Mouse (Mus musculus): ENCODE data around the gene Sprtn. TPM values are rescaled to one million over a fixed set of nuclear protein-coding genes. Genes with fewer than 3 reads are reported as not detected.

The Sprtn gene
- polyA plus RNA-seq, 1 experiment from 2014 or later: 7.2 TPM

DNA sequence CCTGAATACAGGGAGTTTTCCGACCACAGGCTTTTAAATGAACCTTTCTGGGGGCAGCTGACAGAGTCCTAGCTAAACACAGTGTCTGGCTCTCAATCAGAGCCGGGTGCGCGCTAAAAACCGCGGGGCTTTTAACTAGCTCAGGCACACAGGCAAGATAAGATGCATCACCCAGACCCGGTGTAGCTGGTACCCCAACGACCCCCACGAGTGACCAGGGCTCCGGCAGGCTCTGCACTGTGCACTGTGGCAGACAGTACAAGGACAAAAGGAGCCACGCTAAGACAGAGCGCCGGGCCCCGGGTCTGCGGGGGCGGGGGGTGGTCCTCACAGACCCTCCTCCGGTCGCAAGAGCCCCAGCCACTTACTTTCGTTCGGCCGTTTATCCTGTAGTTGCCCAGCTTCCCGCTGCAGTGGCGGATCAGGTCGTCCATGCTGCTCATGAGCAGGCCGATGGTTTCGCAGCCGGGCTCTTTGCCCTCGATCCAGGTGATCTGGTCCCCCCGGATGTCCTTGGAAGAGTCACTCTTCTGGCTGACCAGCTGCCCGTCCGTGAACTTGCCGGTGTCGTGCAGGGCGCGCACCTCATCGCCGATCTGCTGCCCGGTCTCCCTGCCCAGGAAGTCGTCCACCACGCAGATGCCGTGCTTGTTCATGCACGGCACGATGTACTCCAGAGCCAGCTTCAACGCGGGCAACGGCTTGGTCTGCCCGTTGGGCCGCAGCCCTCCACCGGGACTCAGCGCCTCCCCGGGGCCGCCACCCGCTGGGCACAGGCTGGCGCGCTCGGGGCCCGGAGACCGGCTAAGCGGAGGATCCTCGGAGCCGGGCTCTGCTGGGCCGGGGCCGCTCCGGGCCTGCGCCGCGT lies 50.4 kb downstream of the Sprtn start:
- H3K36me3 ChIP-seq: no peaks in the 10 kb centered on the region
- H3K9ac ChIP-seq: peak overlapping the region; percentile 97
- H3K4me1 ChIP-seq (replicated peaks): peaks cover 44% of the 10 kb centered on the region
- H3K4me2 ChIP-seq: peak overlapping the region; percentile 66
- H3K4me3 ChIP-seq: peak overlapping the region; percentile 91
- no peaks in the 10 kb centered on the region for H3K27me3 ChIP-seq
- peak overlapping the region; percentile 98 for H3K27ac ChIP-seq
- peak; percentile 21 for ATAC-seq (replicated peaks; ENCODE audit: insufficient number of reproducible peaks, insufficient read depth, low FRiP score, low read depth)
- WGBS: under 1% methylated on average over 64 of the region's 67 CpGs
- H3K9me3 ChIP-seq (replicated peaks): no peaks in the 10 kb centered on the region

DNA sequence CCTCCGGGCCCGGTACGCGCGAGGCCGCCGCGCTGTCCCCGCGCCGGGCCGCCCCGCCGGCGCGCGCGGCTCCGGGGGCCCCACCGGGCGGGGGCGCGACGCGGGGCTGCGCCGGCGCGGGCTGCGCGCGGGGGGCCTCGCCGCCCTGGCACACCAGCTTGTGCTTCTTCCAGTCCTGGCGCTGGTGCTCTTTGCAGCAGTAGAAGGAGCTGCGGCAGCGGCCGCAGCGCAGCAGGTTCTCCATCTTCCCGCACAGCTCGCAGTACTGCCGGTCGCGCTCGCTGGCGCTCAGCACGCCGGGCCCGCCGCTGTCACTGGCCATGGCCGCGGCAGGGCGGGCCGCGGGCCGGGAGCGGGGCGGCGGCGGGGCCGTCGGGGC lies 51.0 kb downstream of the Sprtn start:
- Histone ChIP-seq H3K9ac (peak overlapping the region; percentile 97), H3K4me2 (peak overlapping the region; percentile 66), H3K27ac (peak overlapping the region; percentile 98), H3K36me3 (no peaks in the 10 kb centered on the region), H3K4me1 (replicated peaks) (peaks cover 38% of the 10 kb centered on the region), H3K4me3 (peak overlapping the region; percentile 91), H3K27me3 (no peaks in the 10 kb centered on the region), H3K9me3 (replicated peaks) (no peaks in the 10 kb centered on the region)
- WGBS: 0% methylated on average over 18 of the region's 62 CpGs
- peak; percentile 29; the same call in 1 of the 2 replicates for ATAC-seq (replicated peaks; ENCODE audit: insufficient number of reproducible peaks, insufficient read depth, low FRiP score, low read depth)

DNA sequence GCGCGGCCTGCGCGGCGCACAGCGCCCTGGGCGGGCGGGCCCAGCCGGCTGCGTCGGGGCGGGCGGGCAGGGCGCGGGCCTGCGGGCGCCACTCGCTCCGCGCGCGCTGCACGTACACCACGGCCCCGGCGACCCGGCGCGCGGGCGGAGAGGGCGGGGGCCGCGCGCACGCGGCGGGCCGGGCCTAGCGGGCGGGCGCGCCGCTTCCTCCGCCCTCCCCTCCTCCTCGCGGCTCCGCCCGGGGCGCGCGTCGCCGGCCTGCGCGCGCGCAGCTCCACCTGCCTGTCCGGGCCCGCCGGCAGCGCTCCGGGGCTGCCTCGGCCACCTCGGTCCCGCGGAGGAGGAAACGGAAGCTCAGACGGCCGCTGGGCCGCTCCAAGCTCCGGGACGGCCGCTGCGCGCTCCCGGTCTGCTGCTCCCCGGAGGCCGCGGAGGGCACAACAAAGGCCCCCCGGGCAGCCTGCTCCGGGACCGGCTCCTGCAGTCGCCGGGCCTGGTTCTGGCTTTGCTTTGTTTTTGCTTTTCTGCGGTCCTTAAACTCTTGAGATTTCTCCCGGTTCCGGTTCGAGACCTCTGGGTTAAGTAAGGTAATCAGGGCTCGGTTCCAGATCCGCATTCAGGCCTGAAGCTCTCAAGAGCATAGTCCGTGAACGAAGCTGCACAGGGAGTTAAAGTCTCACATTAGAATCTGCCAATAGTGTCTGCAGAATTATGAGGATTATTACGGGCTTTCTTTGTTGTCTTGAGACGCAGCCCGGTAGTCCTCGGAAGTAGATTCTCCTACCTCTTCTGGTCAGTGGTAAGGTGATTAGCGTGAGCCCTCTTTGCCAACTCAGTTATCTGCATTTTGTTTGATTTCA lies 51.8 kb downstream of the Sprtn start, which contains the start of gene Egln1:
TSS of gene Egln1 (minus strand) at position 116 of the 860 bp plus-strand sequence.
- Histone ChIP-seq H3K36me3 (no peaks in the 10 kb centered on the region), H3K4me1 (replicated peaks) (peaks cover 35% of the 10 kb centered on the region), H3K27me3 (no peaks in the 10 kb centered on the region), H3K4me2 (peak within 1 kb of the TSS; percentile 66), H3K9ac (peak within 1 kb of the TSS; percentile 97), H3K27ac (peak within 1 kb of the TSS; percentile 98), H3K9me3 (replicated peaks) (no peaks in the 10 kb centered on the region), H3K4me3 (peak within 1 kb of the TSS; percentile 91)
- ATAC-seq (replicated peaks; ENCODE audit: insufficient number of reproducible peaks, insufficient read depth, low FRiP score, low read depth): peak; percentile 91
- under 1% methylated on average over 40 of the region's 98 CpGs for WGBS

DNA sequence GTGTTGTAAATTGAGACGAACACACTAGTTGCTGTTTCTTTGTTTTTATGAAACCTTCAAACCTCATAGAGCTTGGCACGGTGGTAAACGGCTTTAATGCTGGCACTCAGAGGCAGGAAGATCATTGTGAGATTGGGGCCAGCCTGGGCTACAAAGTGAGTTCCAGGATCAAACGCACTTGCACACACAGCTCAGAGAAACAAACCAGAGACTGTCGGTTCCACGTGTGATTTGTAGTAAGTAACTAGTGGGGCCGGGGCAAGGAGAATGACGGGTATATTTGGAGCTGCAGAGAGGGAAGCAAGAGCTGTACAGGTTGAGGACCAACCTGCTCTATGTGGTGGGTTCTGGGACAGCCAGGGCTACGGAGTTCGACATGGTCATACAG lies 52.4 kb downstream of the Sprtn start:
- peaks cover 29% of the 10 kb centered on the region for H3K4me1 ChIP-seq (replicated peaks)
- peak overlapping the region; percentile 98 for H3K27ac ChIP-seq
- 22% methylated on average over 10 of the region's 10 CpGs for WGBS
- H3K4me3 ChIP-seq: peak overlapping the region; percentile 91
- peak overlapping the region; percentile 66 for H3K4me2 ChIP-seq
- no peaks in the 10 kb centered on the region for H3K27me3 ChIP-seq
- no peaks in the 10 kb centered on the region for H3K36me3 ChIP-seq
- peak overlapping the region; percentile 97 for H3K9ac ChIP-seq
- ATAC-seq (replicated peaks; ENCODE audit: insufficient number of reproducible peaks, insufficient read depth, low FRiP score, low read depth): no peak
- H3K9me3 ChIP-seq (replicated peaks): no peaks in the 10 kb centered on the region

DNA sequence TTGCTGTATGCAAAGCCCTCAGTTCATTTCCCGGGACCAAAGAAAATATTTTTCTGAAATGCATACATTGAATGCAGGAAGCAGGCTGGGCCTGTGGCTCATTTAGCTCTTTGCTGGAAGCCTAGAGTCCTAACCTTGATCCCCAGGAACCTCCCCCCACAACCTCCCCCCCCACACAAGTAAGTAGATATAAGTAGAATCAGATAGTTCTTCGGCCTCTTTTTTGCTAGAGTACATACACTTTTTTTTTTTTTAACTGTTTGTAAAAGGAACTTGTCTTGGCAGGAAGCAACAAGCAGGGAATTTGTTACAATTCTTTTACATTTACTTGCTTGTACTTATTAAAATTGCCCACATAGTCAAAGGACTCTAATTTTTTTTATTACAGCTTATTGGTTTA lies 53.2 kb downstream of the Sprtn start:
- Histone ChIP-seq H3K36me3 (no peaks in the 10 kb centered on the region), H3K4me2 (peak overlapping the region; percentile 66), H3K9me3 (replicated peaks) (no peaks in the 10 kb centered on the region), H3K9ac (no peak overlapping the region), H3K27me3 (no peaks in the 10 kb centered on the region), H3K27ac (peak overlapping the region; percentile 98; the same call in 1 of the 2 replicates), H3K4me3 (peak overlapping the region; percentile 91), H3K4me1 (replicated peaks) (peaks cover 21% of the 10 kb centered on the region)
- no peak for ATAC-seq (replicated peaks; ENCODE audit: insufficient number of reproducible peaks, insufficient read depth, low FRiP score, low read depth)
- WGBS: 54% methylated on average over 2 of the region's 2 CpGs

DNA sequence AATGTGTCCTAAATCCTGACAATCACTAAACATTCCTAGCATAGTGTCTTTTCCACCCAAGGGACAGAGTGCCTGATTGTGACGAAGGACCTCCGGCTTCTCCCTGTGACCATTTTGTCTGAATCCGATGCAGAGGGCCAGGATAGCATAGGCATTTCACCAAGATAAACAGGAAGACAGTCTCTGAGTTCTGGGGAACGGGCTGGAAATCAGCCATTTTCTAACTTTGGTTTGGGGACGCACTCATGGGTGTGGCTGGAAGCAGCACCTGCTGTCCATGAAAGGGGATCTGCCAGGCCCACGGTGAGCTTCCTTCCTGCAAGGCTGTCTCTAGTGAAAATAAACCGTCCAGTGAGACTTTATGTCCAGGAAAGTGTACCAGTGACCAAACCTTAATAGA lies 55.5 kb downstream of the Sprtn start:
- Histone ChIP-seq H3K4me1 (replicated peaks) (peaks cover 12% of the 10 kb centered on the region), H3K9ac (no peak overlapping the region), H3K27me3 (no peaks in the 10 kb centered on the region), H3K36me3 (no peaks in the 10 kb centered on the region), H3K9me3 (replicated peaks) (no peaks in the 10 kb centered on the region), H3K27ac (0 out of 2 replicates have a peak overlapping the region, but pooled peaks have one; percentile 7), H3K4me3 (no peak overlapping the region), H3K4me2 (no peak overlapping the region)
- ATAC-seq (replicated peaks; ENCODE audit: insufficient number of reproducible peaks, insufficient read depth, low FRiP score, low read depth): no peak
- WGBS: 61% methylated on average over 7 of the region's 7 CpGs

DNA sequence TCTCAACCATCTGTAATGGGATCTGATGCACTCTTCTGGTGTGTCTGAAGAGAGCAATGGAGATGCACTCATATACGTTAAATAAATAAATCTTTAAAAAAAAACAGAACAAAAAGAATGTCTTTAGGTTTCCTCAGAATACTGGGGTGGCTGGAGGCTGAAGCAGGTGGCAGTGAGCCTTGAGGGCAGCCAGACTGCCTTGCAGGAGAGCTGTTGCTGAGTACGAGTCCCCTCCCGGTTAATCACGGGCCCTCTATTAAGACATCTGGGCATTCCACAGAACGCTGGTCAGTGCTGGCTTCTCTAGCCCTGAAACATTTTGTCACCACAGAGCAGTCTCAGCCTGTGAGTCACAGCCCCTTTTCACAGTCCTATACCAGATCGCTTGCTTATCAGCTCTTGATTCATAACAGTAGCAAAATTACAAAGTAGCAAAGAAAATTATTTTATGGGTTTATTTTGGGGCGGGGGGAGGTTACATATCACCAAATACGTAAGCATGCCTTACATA lies 56.9 kb downstream of the Sprtn start:
- Histone ChIP-seq H3K27me3 (no peaks in the 10 kb centered on the region), H3K36me3 (no peaks in the 10 kb centered on the region), H3K4me3 (no peak overlapping the region), H3K9me3 (replicated peaks) (no peaks in the 10 kb centered on the region), H3K9ac (no peak overlapping the region), H3K4me2 (no peak overlapping the region), H3K4me1 (replicated peaks) (peaks cover 24% of the 10 kb centered on the region), H3K27ac (no peak overlapping the region)
- 51% methylated on average over 8 of the region's 8 CpGs for whole genome bisulfite sequencing
- no peak for ATAC-seq (replicated peaks; ENCODE audit: insufficient number of reproducible peaks, insufficient read depth, low FRiP score, low read depth)

Other genes starting within 250 kb of the Sprtn start
- gene 2310022B05Rik, start 234.5 kb upstream of the Sprtn start, polyA plus RNA-seq (2015; fragmentation: Nextera tagmentation; extraction: Ambion mirVana): 40.9 and 49.2 TPM in 2 replicates
- 24.3 and 29.7 TPM in 2 replicates for gene Ttc13, start 175.9 kb upstream of the Sprtn start, polyA plus RNA-seq (2015; fragmentation: Nextera tagmentation; extraction: Ambion mirVana)
- 12.6 and 17.9 TPM in 2 replicates for gene Arv1, start 175.7 kb upstream of the Sprtn start, polyA plus RNA-seq (2015; fragmentation: Nextera tagmentation; extraction: Ambion mirVana)
- gene Fam89a, start 146.1 kb upstream of the Sprtn start, polyA plus RNA-seq (2015; fragmentation: Nextera tagmentation; extraction: Ambion mirVana): 1.2 and 1.9 TPM in 2 replicates
- gene Trim67, start 104.8 kb upstream of the Sprtn start, polyA plus RNA-seq (2015; fragmentation: Nextera tagmentation; extraction: Ambion mirVana): 0.19 and 0.33 TPM in 2 replicates
- gene Gnpat, start 34.9 kb upstream of the Sprtn start, polyA plus RNA-seq (2015; fragmentation: Nextera tagmentation; extraction: Ambion mirVana): 101 and 103 TPM in 2 replicates
- gene 2810004N23Rik, start 34.8 kb upstream of the Sprtn start, polyA plus RNA-seq (2015; fragmentation: Nextera tagmentation; extraction: Ambion mirVana): 46.3 and 51.6 TPM in 2 replicates
- gene Exoc8, start 181 bp upstream of the Sprtn start, polyA plus RNA-seq (2015; fragmentation: Nextera tagmentation; extraction: Ambion mirVana): 6.5 and 7.6 TPM in 2 replicates
- 16.7 and 18.4 TPM in 2 replicates for gene Egln1, start 51.4 kb downstream of the Sprtn start, polyA plus RNA-seq (2015; fragmentation: Nextera tagmentation; extraction: Ambion mirVana)
- 77.3 and 91.1 TPM in 2 replicates for gene Tsnax, start 115.1 kb downstream of the Sprtn start, polyA plus RNA-seq (2015; fragmentation: Nextera tagmentation; extraction: Ambion mirVana)
- 2.7 and 3.3 TPM in 2 replicates for gene Disc1, start 156.3 kb downstream of the Sprtn start, polyA plus RNA-seq (2015; fragmentation: Nextera tagmentation; extraction: Ambion mirVana)

Data from heart, embryonic 15.5 days (tissue).